Mouse (Mus musculus) CH12.LX (cell line): ENCODE data around the gene Cux1. TPM values are rescaled to one million over a fixed set of nuclear protein-coding genes. Genes with fewer than 3 reads are reported as not detected.

Experiments
- DNase-seq: peaks from one replicate; pipeline ENCODE4 v3.0.0-alpha.2; 2013; ENCODE audit errors: extremely low read depth
- H3K27ac ChIP-seq: 2 replicates; pipeline ENCODE4 v1.5.1; 2012; ENCODE audit warnings: low read depth, mild to moderate bottlenecking, control low read depth, moderate library complexity; ENCODE audit not compliant: insufficient read depth
- H3K27me3 ChIP-seq: replicated peaks from 2 replicates; pipeline ENCODE3; 2012; ENCODE audit warnings: inconsistent platforms
- H3K36me3 ChIP-seq, 2 experiments: replicated peaks in 1 of 2; 2 replicates each; pipeline versions ENCODE3 to v1.6.1; 2012; ENCODE audit warnings: inconsistent platforms in 1 of 2, low read length in 1 of 2, mild to moderate bottlenecking in 1 of 2, mixed read lengths in 1 of 2, moderate library complexity in 1 of 2; ENCODE audit not compliant: control insufficient read depth in 1 of 2, insufficient read depth in 1 of 2
- H3K4me1 ChIP-seq, 2 experiments: 2 replicates each; pipeline ENCODE4 v1.6.1; 2012; ENCODE audit warnings: inconsistent platforms in 1 of 2, moderate library complexity in 1 of 2; ENCODE audit not compliant: insufficient read depth in 2 of 2, control insufficient read depth in 1 of 2
- H3K4me2 ChIP-seq: 2 replicates; pipeline ENCODE4 v1.6.1; 2012; ENCODE audit warnings: low read depth, mild to moderate bottlenecking, control low read depth; ENCODE audit not compliant: poor library complexity, insufficient read depth, severe bottlenecking
- H3K4me3 ChIP-seq, 3 experiments: fragments of 150-350 bp in 1 of 3; sonication (generic) in 1 of 3; replicated peaks in 1 of 3; 2 replicates each; pipeline versions ENCODE3 to v1.5.1; 2011 to 2012; ENCODE audit warnings: low read depth in 2 of 3, low read length in 2 of 3, mild to moderate bottlenecking in 2 of 3, moderate library complexity in 2 of 3, control low read depth in 1 of 3, improper control_type of control experiment in 1 of 3, inconsistent platforms in 1 of 3, mixed read lengths in 1 of 3; ENCODE audit not compliant: poor library complexity in 1 of 3
- H3K79me2 ChIP-seq: replicated peaks from 2 replicates; pipeline ENCODE4 v1.6.1; 2012; ENCODE audit warnings: mild to moderate bottlenecking, moderate library complexity; ENCODE audit not compliant: control insufficient read depth, poor library complexity, insufficient read depth, severe bottlenecking; ENCODE audit errors: extremely low read depth
- H3K9ac ChIP-seq: 2 replicates; pipeline ENCODE4 v1.6.1; 2012; ENCODE audit warnings: low read depth, mild to moderate bottlenecking, control low read depth, moderate library complexity; ENCODE audit not compliant: insufficient read depth
- H3K9me3 ChIP-seq: replicated peaks from 2 replicates; pipeline ENCODE3; 2012; ENCODE audit warnings: low read length, inconsistent platforms, mixed read lengths
- BHLHE40 ChIP-seq: IDR thresholded peaks from 2 replicates; pipeline ENCODE4 v1.6.1; 2011; ENCODE audit warnings: mild to moderate bottlenecking, low read depth, low read length, improper control_type of control experiment
- CTCF ChIP-seq, 2 experiments: IDR thresholded peaks in 1 of 2; conservative IDR thresholded peaks in 1 of 2; 2 replicates each; pipeline ENCODE4 v1.5.1; 2011 to 2012; ENCODE audit warnings: low read depth in 2 of 2, low read length in 2 of 2, improper control_type of control experiment in 1 of 2, inconsistent platforms in 1 of 2, mild to moderate bottlenecking in 1 of 2, moderate library complexity in 1 of 2
- E2F4 ChIP-seq: IDR thresholded peaks from 2 replicates; pipeline ENCODE4 v1.6.1; 2011; ENCODE audit warnings: low read depth, low read length, improper control_type of control experiment; ENCODE audit not compliant: insufficient replicate concordance
- ELF1 ChIP-seq: IDR thresholded peaks from 2 replicates; pipeline ENCODE4 v1.6.1; 2014; ENCODE audit warnings: low read depth, mild to moderate bottlenecking, inconsistent platforms, low read length, improper control_type of control experiment
- EP300 ChIP-seq: IDR thresholded peaks from 2 replicates; pipeline ENCODE4 v1.6.1; 2011; ENCODE audit warnings: low read length, improper control_type of control experiment
- ETS1 ChIP-seq: conservative IDR thresholded peaks from 2 replicates; pipeline ENCODE4 v1.6.1; 2012; ENCODE audit warnings: low read depth, mild to moderate bottlenecking, inconsistent platforms, low read length, improper control_type of control experiment, moderate library complexity
- HCFC1 ChIP-seq: IDR thresholded peaks from 2 replicates; pipeline ENCODE4 v1.6.1; 2012; ENCODE audit warnings: low read depth, mild to moderate bottlenecking, inconsistent platforms, low read length, improper control_type of control experiment
- IRF4 ChIP-seq: IDR thresholded peaks from 2 replicates; pipeline ENCODE4 v1.6.1; 2014; ENCODE audit warnings: low read depth, mild to moderate bottlenecking, inconsistent platforms, low read length, improper control_type of control experiment
- JUN ChIP-seq: IDR thresholded peaks from 2 replicates; pipeline ENCODE4 v1.6.1; 2011; ENCODE audit warnings: low read depth, mild to moderate bottlenecking, low read length, improper control_type of control experiment, moderate library complexity; ENCODE audit not compliant: insufficient read depth
- JUND ChIP-seq: conservative IDR thresholded peaks from 2 replicates; pipeline ENCODE4 v1.6.1; 2011; ENCODE audit warnings: low read depth, low read length, improper control_type of control experiment
- MAFK ChIP-seq: IDR thresholded peaks from 2 replicates; pipeline ENCODE4 v1.6.1; 2011; ENCODE audit warnings: low read length, improper control_type of control experiment; ENCODE audit not compliant: insufficient replicate concordance
- MAX ChIP-seq: IDR thresholded peaks from 2 replicates; pipeline ENCODE4 v1.6.1; 2011; ENCODE audit warnings: low read length, improper control_type of control experiment
- MEF2A ChIP-seq: IDR thresholded peaks from 2 replicates; pipeline ENCODE4 v1.6.1; 2014; ENCODE audit warnings: low read depth, mild to moderate bottlenecking, inconsistent platforms, low read length, improper control_type of control experiment, borderline replicate concordance
- NELFE ChIP-seq: IDR thresholded peaks from 2 replicates; pipeline ENCODE4 v1.6.1; 2011; ENCODE audit warnings: low read depth, low read length, improper control_type of control experiment
- RAD21 ChIP-seq: IDR thresholded peaks from 2 replicates; pipeline ENCODE4 v1.6.1; 2011; ENCODE audit warnings: low read depth, mild to moderate bottlenecking, low read length, improper control_type of control experiment, moderate library complexity
- RCOR1 ChIP-seq: conservative IDR thresholded peaks from 2 replicates; pipeline ENCODE4 v1.6.1; 2012; ENCODE audit warnings: low read depth, mild to moderate bottlenecking, inconsistent platforms, low read length, improper control_type of control experiment
- SIN3A ChIP-seq: IDR thresholded peaks from 2 replicates; pipeline ENCODE4 v1.6.1; 2012; ENCODE audit warnings: low read length, improper control_type of control experiment, inconsistent platforms
- TBP ChIP-seq: conservative IDR thresholded peaks from 2 replicates; pipeline ENCODE4 v1.6.1; 2011; ENCODE audit warnings: low read depth, low read length, improper control_type of control experiment
- UBTF ChIP-seq: IDR thresholded peaks from 2 replicates; pipeline ENCODE4 v1.6.1; 2012; ENCODE audit warnings: low read depth, mild to moderate bottlenecking, inconsistent platforms, low read length, improper control_type of control experiment, moderate library complexity
- USF1 ChIP-seq: IDR thresholded peaks from 2 replicates; pipeline ENCODE4 v1.6.1; 2014; ENCODE audit warnings: low read depth, mild to moderate bottlenecking, inconsistent platforms, low read length, improper control_type of control experiment
- ZC3H11A ChIP-seq: IDR thresholded peaks from 2 replicates; pipeline ENCODE4 v1.6.1; 2012; ENCODE audit warnings: low read depth, mild to moderate bottlenecking, inconsistent platforms, low read length, improper control_type of control experiment
- dilution Hi-C: fragments of 300-500 bp; cut with MboI; formaldehyde crosslinking; loops from 2 replicates; pipeline ENCODE4 v1.14.3; 2020; ENCODE audit warnings: low sequenced_read_pairs; ENCODE audit not compliant: extremely low pct_unique_long_range_greater_than_20kb, extremely low pct_ligation_motif_present
- in situ Hi-C: fragments of 300-500 bp; cut with MboI; formaldehyde crosslinking; loops from 3 replicates; pipeline ENCODE4 v1.14.3; 2019; ENCODE audit warnings: low sequenced_read_pairs, low pct_ligation_motif_present, low pct_unique_long_range_greater_than_20kb, mixed read lengths
- polyA plus RNA-seq: library from polyadenylated mRNA; unstranded; fragments of >175 nt; gene quantifications from 2 replicates; pipeline ENCODE4 v1.2.1, GENCODE M21; 2012; ENCODE audit warnings: low read depth; ENCODE audit not compliant: insufficient read length
- total RNA-seq, 2 experiments: library from RNA; depleted of rRNA; stranded (reverse); fragments of 300-350 nt in 1 of 2; fragments of >200 nt in 1 of 2; gene quantifications; 2 replicates each; pipeline ENCODE4 v1.2.3; 2012 to 2014

Cux1 gene
- total and polyA plus RNA-seq, 3 experiments, result 12.4 to 21.9 (median 19.6) TPM

DNA sequence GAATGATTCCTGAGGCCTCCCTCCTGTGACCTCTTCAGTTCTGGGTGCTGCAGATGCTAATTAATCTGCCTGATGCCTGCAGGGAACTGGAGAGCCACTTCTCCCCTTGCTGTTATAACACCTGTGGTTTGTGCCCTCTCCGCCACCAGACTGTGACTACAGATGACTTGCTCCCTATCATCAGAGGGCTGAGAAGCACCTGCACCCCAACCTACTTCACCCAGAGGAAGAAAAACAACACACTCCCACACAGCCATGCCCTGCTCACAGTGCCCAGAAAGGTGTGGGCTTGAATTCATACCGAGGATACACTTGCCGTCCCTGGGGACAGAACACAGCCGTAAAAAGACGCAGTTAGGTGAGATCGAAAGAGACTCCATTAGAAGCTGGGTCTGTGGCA is 326.1 kb downstream of the Cux1 start:
- in situ Hi-C loops (no loop called here), dilution Hi-C loops (no loop called here)
- Histone ChIP-seq H3K27me3 (no peaks in the 10 kb centered on the region), H3K27ac (no peak overlapping the region), H3K79me2 (no peaks in the 10 kb centered on the region), H3K4me1 (peaks cover 13 to 43% of the 10 kb centered on the region in 2 experiments), H3K4me3 (no peak overlapping the region), H3K9ac (no peak overlapping the region), H3K36me3 (peaks cover 0 to 39% of the 10 kb centered on the region in 2 experiments), H3K9me3 (no peaks in the 10 kb centered on the region), H3K4me2 (no peak overlapping the region)
- no peak for TF ChIP-seq ELF1
- TF ChIP-seq TBP, result no peak
- no peak for TF ChIP-seq USF1
- TF ChIP-seq SIN3A, result no peak
- no peak for TF ChIP-seq UBTF
- TF ChIP-seq NELFE, result no peak
- no peak for TF ChIP-seq JUN
- TF ChIP-seq CTCF (conservative IDR thresholded peaks at IDR 0.05 in 1 of 2, IDR thresholded peaks at IDR 0.05 in 1 of 2; ENCODE audit: low read depth in 2 of 2, low read length in 2 of 2), result no peak
- TF ChIP-seq JUND, result no peak
- no peak for TF ChIP-seq MEF2A
- no peak for TF ChIP-seq MAX
- no peak for TF ChIP-seq RAD21
- no peak for TF ChIP-seq ZC3H11A
- no peak for TF ChIP-seq RCOR1
- no peak for TF ChIP-seq BHLHE40
- TF ChIP-seq IRF4, result no peak
- no peak for TF ChIP-seq EP300
- TF ChIP-seq HCFC1, result no peak
- DNase-seq, result peak; percentile 38

DNA sequence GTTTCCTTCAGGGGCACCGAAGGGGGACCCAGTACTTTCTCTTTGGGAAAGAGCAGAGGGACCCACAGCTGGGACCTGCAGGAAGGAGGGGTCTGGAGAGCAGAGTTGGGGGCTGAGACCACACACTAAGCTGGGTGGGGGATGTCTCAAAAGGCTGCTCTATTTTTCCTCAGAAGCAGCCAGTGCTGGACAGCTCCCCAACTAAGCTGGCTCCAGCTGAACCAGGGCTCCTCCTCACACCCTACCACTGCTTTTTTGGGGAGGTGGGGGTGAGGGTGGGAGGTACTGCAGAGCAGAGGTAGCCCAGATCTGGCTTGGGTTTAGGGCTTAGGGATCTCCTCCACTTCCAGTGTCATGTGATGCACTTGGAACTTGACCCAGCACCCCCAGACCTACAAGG is 326.9 kb downstream of the Cux1 start:
- H3K4me1 ChIP-seq, result peaks cover 7 to 36% of the 10 kb centered on the region in 2 experiments; a peak in 3 of 4 replicates
- H3K27me3 ChIP-seq, result no peaks in the 10 kb centered on the region
- no peaks in the 10 kb centered on the region for H3K79me2 ChIP-seq
- no peak for DNase-seq
- no peak for TF ChIP-seq TBP
- no peak for TF ChIP-seq IRF4
- no peak for TF ChIP-seq BHLHE40
- no peak for TF ChIP-seq ETS1
- TF ChIP-seq ZC3H11A, result no peak
- TF ChIP-seq E2F4, result no peak
- TF ChIP-seq EP300, result no peak
- no peak for TF ChIP-seq MAFK
- H3K27ac ChIP-seq, result no peak overlapping the region
- H3K4me3 ChIP-seq, result no peak overlapping the region
- H3K9me3 ChIP-seq, result no peaks in the 10 kb centered on the region
- H3K4me2 ChIP-seq, result no peak overlapping the region
- in situ Hi-C loops, result no loop called here
- H3K9ac ChIP-seq, result no peak overlapping the region
- dilution Hi-C loops, result no loop called here
- H3K36me3 ChIP-seq, result peaks cover 0 to 42% of the 10 kb centered on the region in 2 experiments
